Mouse (Mus musculus): ENCODE results near the gene Helz. TPM values are rescaled to one million over a fixed set of nuclear protein-coding genes. Genes with fewer than 3 reads are reported as not detected.
A peak's percentile ranks its signal among the peaks of the same experiment; 100 is the strongest.

Gene Helz
- polyA plus RNA-seq, 1 experiment from 2014 or later = 14.2 TPM

DNA sequence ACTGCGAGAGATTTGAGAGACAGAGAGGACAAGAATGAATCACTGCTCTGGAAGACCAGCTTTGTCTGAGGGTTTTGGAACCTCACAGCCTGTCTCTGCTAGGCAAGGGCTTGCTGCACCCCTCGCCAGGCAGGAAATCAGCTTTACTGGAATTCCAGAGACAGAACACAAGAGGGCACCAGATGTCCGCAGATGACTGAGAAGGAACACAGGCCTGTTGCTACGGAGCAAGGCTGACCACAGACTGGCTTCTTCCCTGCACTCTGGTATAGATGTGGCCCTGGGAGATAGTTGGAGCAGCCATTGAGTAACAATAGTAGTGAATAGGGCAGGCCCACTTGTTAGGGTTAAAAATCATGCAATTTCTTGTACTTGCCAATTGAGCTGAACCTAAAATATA, 81.8 kb downstream of the Helz start:
- no peak overlapping the region for H3K9ac ChIP-seq (ENCODE audit: low read depth, low read length)
- no peak overlapping the region for H3K4me3 ChIP-seq (ENCODE audit: low read length)
- no peaks in the 10 kb centered on the region for H3K9me3 ChIP-seq (ENCODE audit: control insufficient read depth, low read length)
- H3K36me3 ChIP-seq (ENCODE audit: control insufficient read depth, insufficient read depth, low read length) = peaks cover 6% of the 10 kb centered on the region
- H3K27ac ChIP-seq (ENCODE audit: low read depth, low read length) = no peak overlapping the region
- no peaks in the 10 kb centered on the region for H3K27me3 ChIP-seq (replicated peaks; ENCODE audit: control insufficient read depth, insufficient read depth, low read length)
- no peak overlapping the region for H3K4me2 ChIP-seq (ENCODE audit: low read length)
- H3K4me1 ChIP-seq (ENCODE audit: control insufficient read depth, insufficient read depth, low read depth, low read length) = no peaks in the 10 kb centered on the region
- peak; percentile 91 for ATAC-seq
- 31% methylated on average over 4 of the region's 4 CpGs for WGBS

DNA sequence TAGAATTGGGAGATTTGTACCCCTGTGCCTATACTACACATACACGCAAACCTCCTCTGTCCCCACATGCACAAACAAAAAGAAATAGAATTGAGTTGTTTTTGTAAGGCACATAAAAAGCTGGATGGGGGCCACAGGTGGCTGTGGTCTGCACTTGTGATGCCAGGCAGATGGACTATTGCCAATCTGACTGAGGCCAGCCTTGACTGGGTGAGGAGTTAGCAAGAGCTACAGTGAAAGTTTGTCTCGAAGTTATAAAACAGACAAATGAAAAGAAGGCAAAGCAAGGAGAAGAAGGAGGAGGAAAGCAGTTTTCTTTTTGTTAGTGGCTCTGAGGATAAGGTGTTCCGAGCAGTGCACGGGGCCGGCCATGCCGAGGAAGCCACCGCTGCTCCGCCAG, 82.2 kb downstream of the Helz start:
- ATAC-seq = no peak
- WGBS = 72% methylated on average over 8 of the region's 8 CpGs
- H3K9ac ChIP-seq (ENCODE audit: low read depth, low read length) = no peak overlapping the region

DNA sequence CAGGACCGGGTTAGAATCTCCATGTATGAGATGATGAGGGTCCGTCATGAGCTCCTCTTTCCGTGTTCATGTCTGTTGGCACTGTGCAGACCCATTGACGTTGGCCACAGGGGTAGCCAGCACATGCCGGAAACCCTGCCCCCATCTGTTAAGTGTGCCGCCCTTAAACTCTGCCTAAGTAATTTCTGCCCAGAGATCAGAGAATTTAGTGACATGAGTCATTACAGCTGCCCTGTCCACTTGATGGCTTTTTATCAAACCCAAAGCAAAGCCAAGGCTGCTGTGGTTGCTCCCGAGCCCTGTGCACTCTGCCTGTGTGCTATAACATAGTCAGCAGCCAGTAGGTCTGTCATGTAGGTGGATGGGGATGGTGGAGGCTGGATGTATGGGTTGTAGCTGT, 83.4 kb downstream of the Helz start:
- ATAC-seq = no peak
- H3K4me2 ChIP-seq (ENCODE audit: low read length) = no peak overlapping the region
- H3K36me3 ChIP-seq (ENCODE audit: control insufficient read depth, insufficient read depth, low read length) = peaks cover 7% of the 10 kb centered on the region
- H3K27me3 ChIP-seq (replicated peaks; ENCODE audit: control insufficient read depth, insufficient read depth, low read length) = no peaks in the 10 kb centered on the region
- no peak overlapping the region for H3K27ac ChIP-seq (ENCODE audit: low read depth, low read length)
- no peaks in the 10 kb centered on the region for H3K9me3 ChIP-seq (ENCODE audit: control insufficient read depth, low read length)
- 88% methylated on average over 7 of the region's 7 CpGs for WGBS
- no peak overlapping the region for H3K4me3 ChIP-seq (ENCODE audit: low read length)
- H3K4me1 ChIP-seq (ENCODE audit: control insufficient read depth, insufficient read depth, low read depth, low read length) = no peaks in the 10 kb centered on the region
- no peak overlapping the region for H3K9ac ChIP-seq (ENCODE audit: low read depth, low read length)

More for the DNA sequence above, 82.2 kb downstream of the Helz start:
- Histone ChIP-seq H3K27me3 (replicated peaks; ENCODE audit: control insufficient read depth, insufficient read depth, low read length) (no peaks in the 10 kb centered on the region), H3K4me3 (ENCODE audit: low read length) (no peak overlapping the region), H3K27ac (ENCODE audit: low read depth, low read length) (0 out of 2 replicates have a peak overlapping the region, but pooled peaks have one; percentile 34), H3K4me2 (ENCODE audit: low read length) (no peak overlapping the region), H3K4me1 (ENCODE audit: control insufficient read depth, insufficient read depth, low read depth, low read length) (no peaks in the 10 kb centered on the region), H3K9me3 (ENCODE audit: control insufficient read depth, low read length) (no peaks in the 10 kb centered on the region), H3K36me3 (ENCODE audit: control insufficient read depth, insufficient read depth, low read length) (peaks cover 6% of the 10 kb centered on the region)

GRCm38 (mm10) chr11:107633563-107634146, 85.9 kb downstream of the Helz start:
- 86% methylated on average over 5 of the region's 5 CpGs for WGBS
- H3K4me3 ChIP-seq (ENCODE audit: low read length) = no peak overlapping the region
- H3K4me1 ChIP-seq (ENCODE audit: control insufficient read depth, insufficient read depth, low read depth, low read length) = no peaks in the 10 kb centered on the region
- no peak overlapping the region for H3K4me2 ChIP-seq (ENCODE audit: low read length)
- H3K27ac ChIP-seq (ENCODE audit: low read depth, low read length) = no peak overlapping the region
- H3K27me3 ChIP-seq (replicated peaks; ENCODE audit: control insufficient read depth, insufficient read depth, low read length) = no peaks in the 10 kb centered on the region
- no peak for ATAC-seq
- H3K9me3 ChIP-seq (ENCODE audit: control insufficient read depth, low read length) = no peaks in the 10 kb centered on the region
- peaks cover 6% of the 10 kb centered on the region for H3K36me3 ChIP-seq (ENCODE audit: control insufficient read depth, insufficient read depth, low read length)
- no peak overlapping the region for H3K9ac ChIP-seq (ENCODE audit: low read depth, low read length)

GRCm38 (mm10) chr11:107638137-107638536, 90.4 kb downstream of the Helz start:
- WGBS = 89% methylated on average over 5 of the region's 5 CpGs
- no peaks in the 10 kb centered on the region for H3K27me3 ChIP-seq (replicated peaks; ENCODE audit: control insufficient read depth, insufficient read depth, low read length)
- no peaks in the 10 kb centered on the region for H3K4me1 ChIP-seq (ENCODE audit: control insufficient read depth, insufficient read depth, low read depth, low read length)
- H3K9me3 ChIP-seq (ENCODE audit: control insufficient read depth, low read length) = no peaks in the 10 kb centered on the region
- no peak overlapping the region for H3K9ac ChIP-seq (ENCODE audit: low read depth, low read length)
- no peak for ATAC-seq
- no peak overlapping the region for H3K27ac ChIP-seq (ENCODE audit: low read depth, low read length)
- H3K4me2 ChIP-seq (ENCODE audit: low read length) = no peak overlapping the region
- H3K36me3 ChIP-seq (ENCODE audit: control insufficient read depth, insufficient read depth, low read length) = peaks cover 3% of the 10 kb centered on the region
- H3K4me3 ChIP-seq (ENCODE audit: low read length) = no peak overlapping the region

- Histone ChIP-seq H3K4me3 (ENCODE audit: low read length) (no peak overlapping the region), H3K9me3 (ENCODE audit: control insufficient read depth, low read length) (no peaks in the 10 kb centered on the region), H3K27ac (ENCODE audit: low read depth, low read length) (no peak overlapping the region), H3K9ac (ENCODE audit: low read depth, low read length) (no peak overlapping the region), H3K4me1 (ENCODE audit: control insufficient read depth, insufficient read depth, low read depth, low read length) (no peaks in the 10 kb centered on the region), H3K27me3 (replicated peaks; ENCODE audit: control insufficient read depth, insufficient read depth, low read length) (no peaks in the 10 kb centered on the region), H3K4me2 (ENCODE audit: low read length) (no peak overlapping the region), H3K36me3 (ENCODE audit: control insufficient read depth, insufficient read depth, low read length) (peaks cover 6% of the 10 kb centered on the region)
- WGBS = 95% methylated on average over 2 of the region's 2 CpGs
- no peak for ATAC-seq
These were observed 91.9 kb downstream of the Helz start for GRCm38 (mm10) chr11:107639657-107640056.

DNA sequence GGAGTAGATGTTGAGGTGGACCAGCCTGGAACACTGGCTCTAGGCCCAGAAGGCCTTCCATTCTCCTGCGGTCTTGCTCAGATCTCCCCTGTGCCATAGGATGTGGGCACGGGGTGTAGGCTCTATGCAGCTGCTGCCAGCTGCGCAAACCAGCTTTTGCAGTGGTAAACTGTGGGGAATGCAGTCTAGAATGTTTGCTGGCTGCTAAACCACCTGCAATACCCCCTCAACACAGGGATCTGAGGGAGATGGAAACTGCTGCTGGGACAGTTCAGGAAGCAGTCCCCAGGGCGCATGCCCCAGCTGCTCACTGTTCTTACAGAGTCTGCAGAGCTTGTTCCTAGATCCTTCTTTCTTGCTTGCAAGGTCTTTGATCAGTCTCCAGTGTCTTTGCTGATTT, 96.7 kb downstream of the Helz start:
- H3K4me2 ChIP-seq (ENCODE audit: low read length) = no peak overlapping the region
- no peak overlapping the region for H3K27ac ChIP-seq (ENCODE audit: low read depth, low read length)
- H3K4me3 ChIP-seq (ENCODE audit: low read length) = no peak overlapping the region
- no peaks in the 10 kb centered on the region for H3K27me3 ChIP-seq (replicated peaks; ENCODE audit: control insufficient read depth, insufficient read depth, low read length)
- no peak for ATAC-seq
- no peaks in the 10 kb centered on the region for H3K4me1 ChIP-seq (ENCODE audit: control insufficient read depth, insufficient read depth, low read depth, low read length)
- 93% methylated on average over 4 of the region's 4 CpGs for WGBS
- peaks cover 3% of the 10 kb centered on the region; the same call in 1 of the 2 replicates for H3K36me3 ChIP-seq (ENCODE audit: control insufficient read depth, insufficient read depth, low read length)
- H3K9ac ChIP-seq (ENCODE audit: low read depth, low read length) = no peak overlapping the region
- H3K9me3 ChIP-seq (ENCODE audit: control insufficient read depth, low read length) = no peaks in the 10 kb centered on the region

GRCm38 (mm10) chr11:107647330-107647729, 99.6 kb downstream of the Helz start:
- H3K4me2 ChIP-seq (ENCODE audit: low read length) = no peak overlapping the region
- no peaks in the 10 kb centered on the region for H3K27me3 ChIP-seq (replicated peaks; ENCODE audit: control insufficient read depth, insufficient read depth, low read length)
- no peak for ATAC-seq
- H3K9ac ChIP-seq (ENCODE audit: low read depth, low read length) = no peak overlapping the region
- H3K4me1 ChIP-seq (ENCODE audit: control insufficient read depth, insufficient read depth, low read depth, low read length) = peaks cover 8% of the 10 kb centered on the region; the same call in 1 of the 2 replicates
- no peak overlapping the region for H3K27ac ChIP-seq (ENCODE audit: low read depth, low read length)
- no peaks in the 10 kb centered on the region for H3K9me3 ChIP-seq (ENCODE audit: control insufficient read depth, low read length)
- no peak overlapping the region for H3K4me3 ChIP-seq (ENCODE audit: low read length)
- 97% methylated on average over 3 of the region's 3 CpGs for WGBS
- H3K36me3 ChIP-seq (ENCODE audit: control insufficient read depth, insufficient read depth, low read length) = peaks cover 3% of the 10 kb centered on the region; the same call in 1 of the 2 replicates

- ATAC-seq = no peak
- no peak overlapping the region for H3K4me3 ChIP-seq (ENCODE audit: low read length)
- no peaks in the 10 kb centered on the region for H3K27me3 ChIP-seq (replicated peaks; ENCODE audit: control insufficient read depth, insufficient read depth, low read length)
- H3K9ac ChIP-seq (ENCODE audit: low read depth, low read length) = no peak overlapping the region
- H3K4me2 ChIP-seq (ENCODE audit: low read length) = no peak overlapping the region
- H3K27ac ChIP-seq (ENCODE audit: low read depth, low read length) = no peak overlapping the region
- 74% methylated on average over 4 of the region's 4 CpGs for WGBS
- peaks cover 8% of the 10 kb centered on the region; the same call in 1 of the 2 replicates for H3K4me1 ChIP-seq (ENCODE audit: control insufficient read depth, insufficient read depth, low read depth, low read length)
- peaks cover 3% of the 10 kb centered on the region; the same call in 1 of the 2 replicates for H3K36me3 ChIP-seq (ENCODE audit: control insufficient read depth, insufficient read depth, low read length)
- no peaks in the 10 kb centered on the region for H3K9me3 ChIP-seq (ENCODE audit: control insufficient read depth, low read length)
These were observed 100.9 kb downstream of the Helz start for GRCm38 (mm10) chr11:107648668-107649067.

All from hindbrain, embryonic 16.5 days (tissue).